In genomic region chr3:135487803-135488202, GRCm38 (mm10) we compare ENCODE assay signal across 22 mouse cellular contexts. TPM values are rescaled to one million over a fixed set of nuclear protein-coding genes. Genes with fewer than 3 reads are reported as not detected.
DNase-seq lines count a peak whose midpoint lies in the region; ATAC-seq and TF ChIP-seq lines count a peak whose summit lies in the region.
"Had no signal": no experiment of that assay in that cellular context is flagged by ENCODE, and none has a peak within 500 bp of the region (broad histone marks: within the 10 kb centered on the region; RNA-seq: fewer than 3 reads in every experiment).

No protein-coding gene starts in this region.

- H3K27ac ChIP-seq in kidney, adult 2 months (ENCODE audit: insufficient read depth, low read depth, low read length) = peak overlapping the region; percentile 36
- H3K27ac ChIP-seq in midbrain, embryonic 11.5 days (ENCODE audit: low read depth, low read length) = no peak overlapping the region
- no peak overlapping the region for H3K27ac ChIP-seq in midbrain, embryonic 10.5 days (replicated peaks)
- no peak overlapping the region for H3K27ac ChIP-seq in MEL (ENCODE audit: control insufficient read depth, low read depth, low read length)

- TF ChIP-seq POLR2A in kidney, adult 2 months (IDR thresholded peaks at IDR 0.05; ENCODE audit: low read depth, low read length) = no peak
- TF ChIP-seq POLR2A in MEL (IDR thresholded peaks at IDR 0.05; ENCODE audit: control insufficient read depth in 1 of 2, insufficient read depth in 1 of 2, low read depth in 1 of 2, low read length in 2 of 2, poor library complexity in 1 of 2) = no peak

- no peaks in the 10 kb centered on the region for H3K36me3 ChIP-seq in kidney, adult 2 months (ENCODE audit: control insufficient read depth, insufficient read depth, low read length)
- H3K36me3 ChIP-seq in midbrain, embryonic 11.5 days (ENCODE audit: control insufficient read depth, insufficient read depth, low read length) = no peaks in the 10 kb centered on the region
- H3K36me3 ChIP-seq in midbrain, embryonic 10.5 days = no peaks in the 10 kb centered on the region
- H3K36me3 ChIP-seq in MEL (ENCODE audit: control insufficient read depth in 1 of 2, insufficient read depth in 2 of 2, low read length in 2 of 2) = peaks cover 0 to 7% of the 10 kb centered on the region in 2 experiments; a peak in 2 of 4 replicates

- TF ChIP-seq CTCF in kidney, adult 2 months (conservative IDR thresholded peaks at IDR 0.05; ENCODE audit: insufficient read depth, insufficient read length, low read depth, low read length) = no peak
- no peak for TF ChIP-seq CTCF in MEL (IDR thresholded peaks at IDR 0.05 in 2 of 3, conservative IDR thresholded peaks at IDR 0.05 in 1 of 3; ENCODE audit: control insufficient read depth in 1 of 3, insufficient read depth in 1 of 3, low read depth in 2 of 3, low read length in 3 of 3, poor library complexity in 1 of 3, severe bottlenecking in 1 of 3)

- no peak for ATAC-seq in midbrain, embryonic 11.5 days (ENCODE audit: low FRiP score)
- ATAC-seq: activated CD4-positive, CD25-positive, alpha-beta regulatory T cell, adult 4 months; CD4-positive, CD25-positive, alpha-beta regulatory T cell, adult 4 months; Patski had no signal

- H3K79me2 ChIP-seq in MEL (ENCODE audit: control insufficient read depth, insufficient read depth, low read length, poor library complexity) = peaks cover 3% of the 10 kb centered on the region; the same call in 1 of the 2 replicates

- H3K9ac ChIP-seq in midbrain, embryonic 11.5 days (ENCODE audit: low read length) = no peak overlapping the region
- no peak overlapping the region for H3K9ac ChIP-seq in MEL (ENCODE audit: control insufficient read depth, low read depth, low read length, poor library complexity, severe bottlenecking)

- no peaks in the 10 kb centered on the region for H3K27me3 ChIP-seq in kidney, adult 2 months (replicated peaks; ENCODE audit: control insufficient read depth, insufficient read depth, low read length)
- H3K27me3 ChIP-seq in midbrain, embryonic 11.5 days (ENCODE audit: control insufficient read depth, insufficient read depth, low read length) = no peaks in the 10 kb centered on the region
- H3K27me3 ChIP-seq in midbrain, embryonic 10.5 days (ENCODE audit: low read depth, poor library complexity, severe bottlenecking) = peaks cover 18% of the 10 kb centered on the region
- H3K27me3 ChIP-seq in MEL (ENCODE audit: control insufficient read depth in 1 of 2, insufficient read depth in 2 of 2, low read length in 2 of 2) = no peaks in the 10 kb centered on the region
- H3K27me3 ChIP-seq: CH12.LX, Patski had no signal

- peaks cover 24% of the 10 kb centered on the region for H3K4me1 ChIP-seq in kidney, adult 2 months (ENCODE audit: control insufficient read depth, insufficient read depth, low read length)
- no peaks in the 10 kb centered on the region; the same call in 1 of the 2 replicates for H3K4me1 ChIP-seq in midbrain, embryonic 11.5 days (ENCODE audit: control insufficient read depth, insufficient read depth, low read length)
- peaks cover 13% of the 10 kb centered on the region for H3K4me1 ChIP-seq in midbrain, embryonic 10.5 days
- H3K4me1 ChIP-seq in MEL (ENCODE audit: control insufficient read depth in 1 of 2, insufficient read depth in 2 of 2, low read length in 2 of 2) = peaks cover 8 to 13% of the 10 kb centered on the region in 2 experiments

- H3K9me3 ChIP-seq in midbrain, embryonic 11.5 days (ENCODE audit: control insufficient read depth, low read length) = no peaks in the 10 kb centered on the region
- no peaks in the 10 kb centered on the region for H3K9me3 ChIP-seq in midbrain, embryonic 10.5 days (replicated peaks)
- no peaks in the 10 kb centered on the region for H3K9me3 ChIP-seq in MEL (replicated peaks; ENCODE audit: insufficient read depth, low read length)
- H3K9me3 ChIP-seq: G1E had no signal

- H3K4me2 ChIP-seq in midbrain, embryonic 11.5 days = no peak overlapping the region

- no peak for DNase-seq in kidney, adult 2 months
- DNase-seq in kidney, adult 8-10 months = no peak
- peak; percentile 74 for DNase-seq in midbrain, embryonic 11.5 days (ENCODE audit: low spot score, missing footprints)
- no peak for DNase-seq in midbrain, embryonic 10.5 days (ENCODE audit: low spot score)
- DNase-seq in MEL (ENCODE audit: low read depth, low spot score) = no peak
- DNase-seq in layer of hippocampus, adult 18-20 months (ENCODE audit: low spot score in 2 of 2) = no peak
- DNase-seq: adrenal gland, adult 2 months; adrenal gland, adult 8-10 months; adrenal gland, postnatal 10 days; adrenal gland, postnatal 14 days; adrenal gland, postnatal 25 days; adrenal gland, postnatal 36 days; B cell, adult 2 months; cerebellum, adult 11 months; cerebellum, adult 11-12 months; cerebellum, adult 18-20 months; cerebellum, adult 2 months had no signal

- H3K4me3 ChIP-seq in kidney, adult 2 months (ENCODE audit: insufficient read depth, low read depth, low read length) = no peak overlapping the region
- no peak overlapping the region for H3K4me3 ChIP-seq in midbrain, embryonic 11.5 days (ENCODE audit: low read depth, low read length)
- no peak overlapping the region for H3K4me3 ChIP-seq in midbrain, embryonic 10.5 days
- no peak overlapping the region for H3K4me3 ChIP-seq in MEL (ENCODE audit: control insufficient read depth in 1 of 2, insufficient read depth in 1 of 2, low read depth in 2 of 2, low read length in 2 of 2)

- TF ChIP-seq RAD21 in MEL (IDR thresholded peaks at IDR 0.05; ENCODE audit: low read depth, low read length) = no peak

- WGBS in kidney, adult 2 months = 89% methylated on average over 4 of the region's 4 CpGs
- WGBS in midbrain, embryonic 11.5 days = 92% methylated on average over 4 of the region's 4 CpGs
- WGBS in midbrain, embryonic 10.5 days = 93% methylated on average over 4 of the region's 4 CpGs

- no peak for TF ChIP-seq EP300 in MEL (IDR thresholded peaks at IDR 0.05; ENCODE audit: low read depth in 1 of 2, low read length in 2 of 2)

TF ChIP-seq in MEL, 35 proteins besides CTCF, POLR2A, EP300 and RAD21:
- TF ChIP-seq RCOR1 (IDR thresholded peaks at IDR 0.05; ENCODE audit: low read depth, low read length) = peak; percentile 57
- TF ChIP-seq USF1 (IDR thresholded peaks at IDR 0.05; ENCODE audit: low read depth, low read length) = no peak

RNA-seq across cellular contexts. Expression of gene Manba, which starts 2.4 kb away (rescaled TPM):
- 23.6 and 25.8 TPM in 2 replicates for polyA plus RNA-seq in kidney, adult 2 months (2012; rRNA removed)
- 4.4 and 5.8 TPM in 2 replicates for polyA plus RNA-seq in midbrain, embryonic 11.5 days (2014; fragmentation: Nextera tagmentation; extraction: Ambion mirVana)
- polyA plus RNA-seq in midbrain, embryonic 10.5 days (2016; fragmentation: Nextera tagmentation; extraction: Ambion mirVana) = 3.9 and 4.2 TPM in 2 replicates
- 8.1 and 9.1 TPM in 2 replicates for total RNA-seq in MEL (2012; rRNA removed)
- 10 to 100 TPM in 1 of 2 experiments, not detected in 1; 10.6 TPM for polyA plus RNA-seq in MEL (2012; ENCODE audit: insufficient read depth in 1 of 2, insufficient read length in 2 of 2, low read depth in 1 of 2, low replicate concordance in 2 of 2, missing spikeins in 1 of 2)
- total RNA-seq in layer of hippocampus, adult 18-20 months (2021) = 1 to 10 TPM; 8.5 TPM

RNA-seq across cellular contexts. Expression of gene Ube2d3, which starts 49.9 kb away (rescaled TPM):
- 307 and 333 TPM in 2 replicates for polyA plus RNA-seq in kidney, adult 2 months (2012; rRNA removed)
- 693 and 733 TPM in 2 replicates for polyA plus RNA-seq in midbrain, embryonic 11.5 days (2014; fragmentation: Nextera tagmentation; extraction: Ambion mirVana)
- 548 and 568 TPM in 2 replicates for polyA plus RNA-seq in midbrain, embryonic 10.5 days (2016; fragmentation: Nextera tagmentation; extraction: Ambion mirVana)
- total RNA-seq in MEL (2012; rRNA removed) = 340 and 348 TPM in 2 replicates
- polyA plus RNA-seq in MEL (2012; ENCODE audit: insufficient read depth in 1 of 2, insufficient read length in 2 of 2, low read depth in 1 of 2, low replicate concordance in 2 of 2, missing spikeins in 1 of 2) = 100 to 1,000 TPM in 1 of 2 experiments, 10 to 100 TPM in 1; 40.9 to 432 TPM
- 100 to 1,000 TPM; 233 to 238 TPM for total RNA-seq in layer of hippocampus, adult 18-20 months (2021)
